Mouse (Mus musculus): ENCODE data around the gene Cdipt. TPM values are rescaled to one million over a fixed set of nuclear protein-coding genes. Genes with fewer than 3 reads are reported as not detected.

Cdipt gene
- polyA plus RNA-seq, 1 experiment from 2014 or later, result 89.3 TPM

- H3K4me1 ChIP-seq, result peaks cover 20% of the 10 kb centered on the region
- H3K36me3 ChIP-seq, result no peaks in the 10 kb centered on the region
- no peak overlapping the region for H3K4me3 ChIP-seq
- no peak overlapping the region for H3K27ac ChIP-seq
- H3K27me3 ChIP-seq (ENCODE audit: insufficient read depth, poor library complexity, severe bottlenecking), result peaks cover 62% of the 10 kb centered on the region
- DNase-seq (ENCODE audit: low spot score), result no peak
- no peaks in the 10 kb centered on the region for H3K9me3 ChIP-seq
- WGBS, result 9% methylated on average over 4 of the region's 4 CpGs
Measured at GRCm38 (mm10) chr7:126951741-126952140, 24.0 kb upstream of the Cdipt start.

GRCm38 (mm10) chr7:126952646-126953045 is 23.1 kb upstream of the Cdipt start:
- Histone ChIP-seq H3K27ac (no peak overlapping the region), H3K27me3 (ENCODE audit: insufficient read depth, poor library complexity, severe bottlenecking) (peaks cover 62% of the 10 kb centered on the region), H3K4me1 (peaks cover 20% of the 10 kb centered on the region), H3K9me3 (no peaks in the 10 kb centered on the region), H3K4me3 (no peak overlapping the region), H3K36me3 (no peaks in the 10 kb centered on the region)
- DNase-seq (ENCODE audit: low spot score), result no peak
- WGBS, result 2% methylated on average over 8 of the region's 8 CpGs

- 45% methylated on average over 3 of the region's 3 CpGs for WGBS
- Histone ChIP-seq H3K4me3 (no peak overlapping the region), H3K27me3 (ENCODE audit: insufficient read depth, poor library complexity, severe bottlenecking) (peaks cover 42% of the 10 kb centered on the region), H3K4me1 (peaks cover 10% of the 10 kb centered on the region), H3K9me3 (no peaks in the 10 kb centered on the region), H3K27ac (no peak overlapping the region), H3K36me3 (no peaks in the 10 kb centered on the region)
- no peak for DNase-seq (ENCODE audit: low spot score)
Measured at GRCm38 (mm10) chr7:126955125-126955524, 20.6 kb upstream of the Cdipt start.

GRCm38 (mm10) chr7:126959780-126960179 is 15.9 kb upstream of the Cdipt start:
- Histone ChIP-seq H3K9me3 (no peaks in the 10 kb centered on the region), H3K27me3 (ENCODE audit: insufficient read depth, poor library complexity, severe bottlenecking) (peaks cover 44% of the 10 kb centered on the region), H3K36me3 (no peaks in the 10 kb centered on the region), H3K4me1 (peaks cover 8% of the 10 kb centered on the region; the same call in 1 of the 2 replicates), H3K27ac (no peak overlapping the region), H3K4me3 (no peak overlapping the region)
- WGBS, result 65% methylated on average over 9 of the region's 9 CpGs
- no peak for DNase-seq (ENCODE audit: low spot score)

GRCm38 (mm10) chr7:126961095-126961494 is 14.6 kb upstream of the Cdipt start:
- no peaks in the 10 kb centered on the region for H3K36me3 ChIP-seq
- 78% methylated on average over 5 of the region's 5 CpGs for WGBS

GRCm38 (mm10) chr7:126961965-126962364 is 13.7 kb upstream of the Cdipt start:
- Histone ChIP-seq H3K36me3 (no peaks in the 10 kb centered on the region), H3K4me1 (peaks cover 11% of the 10 kb centered on the region; the same call in 1 of the 2 replicates), H3K27ac (no peak overlapping the region), H3K27me3 (ENCODE audit: insufficient read depth, poor library complexity, severe bottlenecking) (peaks cover 44% of the 10 kb centered on the region), H3K9me3 (no peaks in the 10 kb centered on the region), H3K4me3 (no peak overlapping the region)
- WGBS, result 77% methylated on average over 4 of the region's 4 CpGs
- no peak for DNase-seq (ENCODE audit: low spot score)

More at GRCm38 (mm10) chr7:126961095-126961494, 14.6 kb upstream of the Cdipt start:
- H3K9me3 ChIP-seq, result no peaks in the 10 kb centered on the region
- H3K27me3 ChIP-seq (ENCODE audit: insufficient read depth, poor library complexity, severe bottlenecking), result peaks cover 44% of the 10 kb centered on the region
- no peak for DNase-seq (ENCODE audit: low spot score)
- no peak overlapping the region for H3K27ac ChIP-seq
- H3K4me1 ChIP-seq, result peaks cover 8% of the 10 kb centered on the region; the same call in 1 of the 2 replicates
- H3K4me3 ChIP-seq, result no peak overlapping the region

GRCm38 (mm10) chr7:126963548-126964286 is 12.0 kb upstream of the Cdipt start:
- H3K4me1 ChIP-seq, result peaks cover 11% of the 10 kb centered on the region; the same call in 1 of the 2 replicates
- no peaks in the 10 kb centered on the region for H3K36me3 ChIP-seq
- WGBS, result 25% methylated on average over 19 of the region's 19 CpGs
- DNase-seq (ENCODE audit: low spot score), result no peak
- H3K27ac ChIP-seq, result no peak overlapping the region
- peaks cover 44% of the 10 kb centered on the region for H3K27me3 ChIP-seq (ENCODE audit: insufficient read depth, poor library complexity, severe bottlenecking)
- no peak overlapping the region; the same call in 1 of the 2 replicates for H3K4me3 ChIP-seq
- no peaks in the 10 kb centered on the region for H3K9me3 ChIP-seq

GRCm38 (mm10) chr7:126965568-126965967 is 10.1 kb upstream of the Cdipt start:
- peaks cover 42% of the 10 kb centered on the region for H3K27me3 ChIP-seq (ENCODE audit: insufficient read depth, poor library complexity, severe bottlenecking)
- peaks cover 11% of the 10 kb centered on the region; the same call in 1 of the 2 replicates for H3K4me1 ChIP-seq
- no peaks in the 10 kb centered on the region for H3K9me3 ChIP-seq
- H3K27ac ChIP-seq, result no peak overlapping the region
- no peak for DNase-seq (ENCODE audit: low spot score)
- H3K36me3 ChIP-seq, result no peaks in the 10 kb centered on the region
- H3K4me3 ChIP-seq, result no peak overlapping the region
- WGBS, result 72% methylated on average over 3 of the region's 3 CpGs

- Histone ChIP-seq H3K4me1 (peaks cover 11% of the 10 kb centered on the region; the same call in 1 of the 2 replicates), H3K27ac (no peak overlapping the region)
- 53% methylated on average over 6 of the region's 6 CpGs for WGBS
Measured at GRCm38 (mm10) chr7:126967361-126967760, 8.4 kb upstream of the Cdipt start.

GRCm38 (mm10) chr7:126975493-126975892 is 221 bp upstream of the Cdipt start:
- Histone ChIP-seq H3K27ac (peak overlapping the region; percentile 96), H3K4me3 (peak overlapping the region; percentile 91), H3K27me3 (ENCODE audit: insufficient read depth, poor library complexity, severe bottlenecking) (no peaks in the 10 kb centered on the region), H3K9me3 (no peaks in the 10 kb centered on the region), H3K4me1 (peaks cover 16% of the 10 kb centered on the region), H3K36me3 (peaks cover 29% of the 10 kb centered on the region)
- WGBS, result 7% methylated on average over 8 of the region's 8 CpGs
- DNase-seq (ENCODE audit: low spot score), result no peak

More at GRCm38 (mm10) chr7:126967361-126967760, 8.4 kb upstream of the Cdipt start:
- no peak for DNase-seq (ENCODE audit: low spot score)
- Histone ChIP-seq H3K36me3 (no peaks in the 10 kb centered on the region), H3K9me3 (no peaks in the 10 kb centered on the region), H3K27me3 (ENCODE audit: insufficient read depth, poor library complexity, severe bottlenecking) (peaks cover 24% of the 10 kb centered on the region), H3K4me3 (no peak overlapping the region)

- under 1% methylated on average over 55 of the region's 55 CpGs for WGBS
- H3K36me3 ChIP-seq, result peaks cover 35% of the 10 kb centered on the region
- peak; percentile 98 for DNase-seq (ENCODE audit: low spot score)
- H3K27ac ChIP-seq, result peak within 1 kb of the TSS; percentile 96
- peak within 1 kb of the TSS; percentile 91 for H3K4me3 ChIP-seq
- H3K9me3 ChIP-seq, result no peaks in the 10 kb centered on the region
- H3K4me1 ChIP-seq, result peaks cover 16% of the 10 kb centered on the region
- no peaks in the 10 kb centered on the region for H3K27me3 ChIP-seq (ENCODE audit: insufficient read depth, poor library complexity, severe bottlenecking)
Measured at GRCm38 (mm10) chr7:126975950-126976866, 494 bp downstream of the Cdipt start, which contains the start of gene Cdiptos. Gene Cdiptos, minus strand, starts transcription at chr7:126976098.

GRCm38 (mm10) chr7:126976878-126977459 is 1.3 kb downstream of the Cdipt start:
- H3K4me1 ChIP-seq, result peaks cover 16% of the 10 kb centered on the region
- peaks cover 36% of the 10 kb centered on the region for H3K36me3 ChIP-seq
- no peak for DNase-seq (ENCODE audit: low spot score)
- no peaks in the 10 kb centered on the region for H3K27me3 ChIP-seq (ENCODE audit: insufficient read depth, poor library complexity, severe bottlenecking)
- peak overlapping the region; percentile 91 for H3K4me3 ChIP-seq
- no peaks in the 10 kb centered on the region for H3K9me3 ChIP-seq
- peak overlapping the region; percentile 96 for H3K27ac ChIP-seq
- WGBS, result 25% methylated on average over 14 of the region's 14 CpGs

Data from heart, embryonic 10.5 days (tissue).